Mouse (Mus musculus): ENCODE data around the gene Ovol1. TPM values are rescaled to one million over a fixed set of nuclear protein-coding genes. Genes with fewer than 3 reads are reported as not detected.
A peak's percentile ranks its signal among the peaks of the same experiment; 100 is the strongest.

Gene Ovol1
- total RNA-seq, 2 experiments from 2014 or later: not detected

GRCm38 (mm10) chr19:5569521-5569920, 9.1 kb upstream of the Ovol1 start:
- intact Hi-C loops (cut with DNase I): loop anchor here (5.0 kb wide), 1 partner anchor 137 kb away; no protein-coding TSS in a partner anchor
- no peak for DNase-seq

- DNase-seq: peak; percentile 86 to 92
- intact Hi-C loops (cut with DNase I): loop anchor here (1.0 to 5.0 kb wide), 2 partner anchors 39 to 136 kb away; no protein-coding TSS in a partner anchor
Observed at GRCm38 (mm10) chr19:5568470-5569140, 8.2 kb upstream of the Ovol1 start.

GRCm38 (mm10) chr19:5567534-5568469, 7.4 kb upstream of the Ovol1 start, which contains the start of gene Ap5b1:
Gene Ap5b1, plus strand, starts transcription at chr19:5568025.
- intact Hi-C loops (cut with DNase I): loop anchor here (1.0 to 5.0 kb wide), 2 partner anchors 39 to 136 kb away; no protein-coding TSS in a partner anchor
- peak; percentile 94 to 96 for DNase-seq

- DNase-seq: no peak
- intact Hi-C loops (cut with DNase I): loop anchor here (5.0 kb wide), 1 partner anchor 135 kb away; no protein-coding TSS in a partner anchor
Observed at GRCm38 (mm10) chr19:5567180-5567533, 6.7 kb upstream of the Ovol1 start.

GRCm38 (mm10) chr19:5566316-5566715, 5.9 kb upstream of the Ovol1 start:
- peak in 1 of 2 experiments; percentile 8 for DNase-seq
- intact Hi-C loops (cut with DNase I): loop anchor here (5.0 kb wide), 1 partner anchor 134 kb away; no protein-coding TSS in a partner anchor

GRCm38 (mm10) chr19:5562776-5563175, 2.3 kb upstream of the Ovol1 start:
- DNase-seq: no peak
- intact Hi-C loops (cut with DNase I): no loop called here

- DNase-seq: no peak
- intact Hi-C loops (cut with DNase I): no loop called here
Observed at GRCm38 (mm10) chr19:5561886-5562285, 1.4 kb upstream of the Ovol1 start.

GRCm38 (mm10) chr19:5561252-5561790, 875 bp upstream of the Ovol1 start:
- intact Hi-C loops (cut with DNase I): no loop called here

GRCm38 (mm10) chr19:5559631-5560456, 602 bp downstream of the Ovol1 start:
- no peak for DNase-seq
- intact Hi-C loops (cut with DNase I): no loop called here

More at GRCm38 (mm10) chr19:5561252-5561790, 875 bp upstream of the Ovol1 start:
- no peak for DNase-seq

- intact Hi-C loops (cut with DNase I): no loop called here
- DNase-seq: no peak
Observed at GRCm38 (mm10) chr19:5559229-5559628, 1.2 kb downstream of the Ovol1 start.

- DNase-seq: no peak
- intact Hi-C loops (cut with DNase I): no loop called here
Observed at GRCm38 (mm10) chr19:5558770-5559169, 1.7 kb downstream of the Ovol1 start.

- no peak for DNase-seq
- intact Hi-C loops (cut with DNase I): no loop called here
Observed at GRCm38 (mm10) chr19:5558169-5558568, 2.3 kb downstream of the Ovol1 start.

GRCm38 (mm10) chr19:5554212-5554611, 6.2 kb downstream of the Ovol1 start:
- intact Hi-C loops (cut with DNase I): no loop called here

GRCm38 (mm10) chr19:5553802-5554201, 6.6 kb downstream of the Ovol1 start:
- intact Hi-C loops (cut with DNase I): no loop called here
- DNase-seq: no peak

More at GRCm38 (mm10) chr19:5554212-5554611, 6.2 kb downstream of the Ovol1 start:
- DNase-seq: no peak

GRCm38 (mm10) chr19:5547471-5548056, 12.9 kb downstream of the Ovol1 start:
- no peak for DNase-seq
- intact Hi-C loops (cut with DNase I): no loop called here

GRCm38 (mm10) chr19:5544031-5544430, 16.4 kb downstream of the Ovol1 start:
- no peak for DNase-seq
- intact Hi-C loops (cut with DNase I): no loop called here

- DNase-seq: no peak
- intact Hi-C loops (cut with DNase I): no loop called here
Observed at GRCm38 (mm10) chr19:5543362-5543761, 17.1 kb downstream of the Ovol1 start.

- no peak for DNase-seq
- intact Hi-C loops (cut with DNase I): no loop called here
Observed at GRCm38 (mm10) chr19:5538786-5539185, 21.7 kb downstream of the Ovol1 start.

GRCm38 (mm10) chr19:5532520-5532919, 27.9 kb downstream of the Ovol1 start:
- no peak for DNase-seq
- intact Hi-C loops (cut with DNase I): no loop called here

- intact Hi-C loops (cut with DNase I): no loop called here
- no peak for DNase-seq
Observed at GRCm38 (mm10) chr19:5530138-5530524, 30.3 kb downstream of the Ovol1 start.

All from heart, postnatal 10 days (tissue).